Mouse (Mus musculus): Measurements from ENCODE around the gene Rbck1. TPM values are rescaled to one million over a fixed set of nuclear protein-coding genes. Genes with fewer than 3 reads are reported as not detected.
"Not testable (repeated sequence)": the region's sequence is repeated elsewhere in the genome, so short reads cannot be mapped to it uniquely, and the experiment has no call there.

Gene Rbck1
- polyA plus RNA-seq (2012; ENCODE audit: insufficient read depth, insufficient read length, missing spikeins): 38.1 and 47.7 TPM in 2 replicates

DNA sequence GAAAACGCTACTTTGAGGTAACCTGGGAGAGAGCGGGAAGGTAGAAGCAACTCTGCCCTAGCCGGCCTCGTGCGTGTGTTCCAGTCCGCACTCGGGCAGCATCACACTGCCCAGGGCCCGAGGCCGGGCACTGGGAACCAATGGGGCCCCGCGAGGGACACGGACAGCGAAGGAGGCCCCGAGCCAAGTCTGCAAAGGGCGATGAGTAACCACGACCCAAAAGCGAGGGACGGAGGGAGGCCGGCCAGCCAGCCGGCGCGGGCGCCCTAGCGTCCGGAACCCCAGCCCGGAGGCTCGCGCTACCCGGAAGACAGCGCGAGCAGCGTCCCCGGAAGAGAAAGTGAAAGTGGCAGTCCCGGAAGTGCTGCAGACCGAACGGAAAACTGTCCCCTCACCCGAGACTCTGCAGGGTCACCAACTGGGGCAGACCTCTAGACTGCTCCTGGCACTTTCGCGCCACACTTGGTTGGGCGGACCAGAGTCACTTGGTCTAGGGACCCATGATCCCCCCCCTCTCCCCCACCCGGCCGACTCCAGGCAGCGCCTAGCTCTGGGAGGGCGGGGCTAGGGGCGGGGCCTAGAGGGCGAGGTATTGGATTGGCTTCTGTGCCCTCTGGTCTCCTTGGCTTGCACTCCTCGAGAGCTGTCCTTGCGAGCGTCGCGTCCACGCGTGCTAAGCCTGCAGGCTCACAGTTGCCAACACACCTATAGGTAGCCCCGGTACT is at the start of gene Rbck1:
TSS of gene Rbck1 (minus strand) at position 553 of the 725 bp plus-strand sequence.
- peaks cover 12% of the 10 kb centered on the region for H3K4me1 ChIP-seq (ENCODE audit: control insufficient read depth, insufficient read depth, insufficient read length, low read length)
- H3K4me3 ChIP-seq (ENCODE audit: insufficient read depth, low read depth, low read length): peak within 1 kb of the TSS; percentile 84

DNA sequence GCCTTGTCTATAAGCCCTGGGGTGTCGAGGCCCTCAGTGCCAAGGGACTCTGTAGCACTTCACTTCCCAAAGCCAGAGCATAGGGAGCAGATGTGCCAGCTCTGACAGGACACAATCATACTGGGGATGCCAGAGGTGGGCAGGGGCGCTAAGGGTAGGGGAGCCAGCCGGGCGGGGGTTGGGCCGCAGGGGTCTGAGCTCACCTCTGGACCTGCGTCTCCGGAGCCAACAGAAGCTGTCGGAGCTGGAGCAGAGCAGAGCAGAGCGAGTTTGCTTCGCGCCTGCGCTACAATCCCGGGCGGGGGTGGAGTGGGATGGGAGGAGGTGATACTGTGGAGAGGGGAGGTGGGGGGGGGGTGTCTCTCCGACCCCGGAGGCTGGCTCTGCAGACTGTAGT is 43.9 kb upstream of the Rbck1 start, which contains the start of gene Nrsn2:
TSS of gene Nrsn2 (minus strand) at position 294 of the 397 bp plus-strand sequence.
- Histone ChIP-seq H3K27ac (replicated peaks; ENCODE audit: low read depth, low read length) (no peak within 1 kb of the TSS), H3K4me3 (ENCODE audit: insufficient read depth, low read depth, low read length) (no peak within 1 kb of the TSS), H3K4me1 (ENCODE audit: control insufficient read depth, insufficient read depth, insufficient read length, low read length) (no peaks in the 10 kb centered on the region)

More for the DNA sequence above, at the start of gene Rbck1:
- H3K27ac ChIP-seq (replicated peaks; ENCODE audit: low read depth, low read length): peak within 1 kb of the TSS; percentile 97

DNA sequence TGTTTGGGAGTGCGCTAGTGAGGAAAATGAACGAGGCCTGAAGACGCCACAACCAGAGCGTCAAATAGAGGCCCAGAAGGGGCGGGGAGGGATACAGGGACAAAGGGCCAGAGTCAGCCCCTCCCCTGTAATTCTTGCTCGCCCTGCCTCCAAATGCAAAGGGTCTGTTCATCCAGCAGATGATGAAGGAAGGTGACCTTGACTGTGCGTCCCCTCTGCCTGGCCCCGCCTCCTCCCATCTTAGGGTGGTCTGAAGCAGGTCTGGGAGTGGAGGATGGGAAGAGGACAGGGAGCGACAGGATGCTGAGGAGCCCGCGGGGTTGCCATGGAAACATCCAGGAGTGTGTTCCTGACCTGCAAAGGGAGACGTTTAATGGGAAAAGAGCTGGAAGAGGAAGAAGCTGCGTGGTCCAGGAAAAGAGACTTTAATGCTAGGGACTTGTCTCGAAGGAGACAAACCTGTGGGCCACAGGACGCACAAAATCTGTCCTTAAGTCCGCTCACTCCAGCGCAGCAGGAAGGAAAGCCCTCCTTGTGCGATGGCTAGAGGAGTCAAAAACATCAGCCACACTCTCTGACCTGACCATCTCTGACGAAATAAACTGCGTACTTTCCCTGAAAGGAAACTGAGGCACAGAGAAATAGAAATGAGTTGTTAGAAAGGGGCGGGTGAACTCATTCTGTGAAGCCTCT is 43.3 kb upstream of the Rbck1 start:
- H3K27ac ChIP-seq (replicated peaks; ENCODE audit: low read depth, low read length): no peak overlapping the region
- H3K4me1 ChIP-seq (ENCODE audit: control insufficient read depth, insufficient read depth, insufficient read length, low read length): no peaks in the 10 kb centered on the region
- no peak overlapping the region for H3K4me3 ChIP-seq (ENCODE audit: insufficient read depth, low read depth, low read length)

DNA sequence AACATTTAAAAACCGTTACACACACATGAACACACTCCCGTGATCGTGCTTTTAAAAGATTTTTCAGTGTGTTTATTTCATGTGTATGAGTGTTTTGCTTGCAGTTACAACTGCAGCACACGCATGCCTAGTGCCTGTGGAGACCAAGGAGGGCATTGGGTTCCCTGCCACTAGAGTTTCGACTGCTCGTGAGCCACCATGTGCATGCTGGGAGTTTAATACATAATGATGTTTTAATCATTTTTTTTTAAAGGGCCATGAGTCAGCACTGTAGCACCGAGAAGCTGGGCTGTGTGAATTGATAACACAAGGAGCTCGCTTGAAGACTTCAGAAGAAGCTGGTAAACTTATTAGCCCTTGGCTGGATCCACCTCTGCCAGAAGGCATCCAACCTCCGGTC is 41.1 kb upstream of the Rbck1 start:
- H3K27ac ChIP-seq (replicated peaks; ENCODE audit: low read depth, low read length): no peak overlapping the region
- H3K4me1 ChIP-seq (ENCODE audit: control insufficient read depth, insufficient read depth, insufficient read length, low read length): no peaks in the 10 kb centered on the region
- no peak overlapping the region for H3K4me3 ChIP-seq (ENCODE audit: insufficient read depth, low read depth, low read length)

DNA sequence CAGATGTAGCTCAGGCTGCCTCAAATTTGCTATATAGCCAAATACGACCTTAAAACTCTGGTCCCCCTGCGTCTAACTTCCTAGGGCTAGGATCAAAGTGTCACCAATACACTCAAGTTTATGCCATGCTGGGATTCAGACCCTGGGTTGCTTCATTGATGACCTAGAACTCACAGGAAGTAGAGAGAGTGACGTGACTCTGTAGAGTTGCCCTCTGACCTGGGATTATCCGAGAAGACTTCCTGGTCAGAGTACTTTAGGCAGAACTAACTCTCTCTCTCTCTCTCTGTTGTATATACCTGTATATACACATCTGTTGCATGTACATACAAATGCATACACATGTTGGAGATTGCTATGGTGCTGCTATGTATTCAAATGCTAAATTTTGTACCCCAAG is 40.2 kb upstream of the Rbck1 start:
- Histone ChIP-seq H3K4me1 (ENCODE audit: control insufficient read depth, insufficient read depth, insufficient read length, low read length) (no peaks in the 10 kb centered on the region), H3K4me3 (ENCODE audit: insufficient read depth, low read depth, low read length) (no peak overlapping the region)

DNA sequence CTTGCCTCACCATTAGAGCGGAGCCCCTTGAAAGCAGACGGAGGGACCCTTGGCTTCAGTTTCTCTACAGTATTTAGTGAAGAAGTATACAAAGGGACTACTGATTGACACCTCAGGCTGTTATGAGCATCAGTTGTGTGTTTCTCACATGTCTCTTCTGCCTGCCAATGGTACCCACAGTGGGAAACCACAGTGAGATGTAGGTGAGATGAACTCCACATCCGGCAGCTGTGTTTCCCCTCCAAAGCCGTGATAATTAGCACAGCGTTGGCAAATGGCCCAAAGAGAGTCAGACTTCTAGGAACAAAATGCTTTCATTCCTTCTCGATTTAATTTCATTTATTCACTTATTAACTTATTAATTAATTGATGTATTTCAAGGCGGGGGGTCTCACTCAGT is 39.7 kb upstream of the Rbck1 start:
- Histone ChIP-seq H3K4me3 (ENCODE audit: insufficient read depth, low read depth, low read length) (no peak overlapping the region), H3K4me1 (ENCODE audit: control insufficient read depth, insufficient read depth, insufficient read length, low read length) (no peaks in the 10 kb centered on the region), H3K27ac (replicated peaks; ENCODE audit: low read depth, low read length) (no peak overlapping the region)

More for the DNA sequence above, 40.2 kb upstream of the Rbck1 start:
- no peak overlapping the region for H3K27ac ChIP-seq (replicated peaks; ENCODE audit: low read depth, low read length)

DNA sequence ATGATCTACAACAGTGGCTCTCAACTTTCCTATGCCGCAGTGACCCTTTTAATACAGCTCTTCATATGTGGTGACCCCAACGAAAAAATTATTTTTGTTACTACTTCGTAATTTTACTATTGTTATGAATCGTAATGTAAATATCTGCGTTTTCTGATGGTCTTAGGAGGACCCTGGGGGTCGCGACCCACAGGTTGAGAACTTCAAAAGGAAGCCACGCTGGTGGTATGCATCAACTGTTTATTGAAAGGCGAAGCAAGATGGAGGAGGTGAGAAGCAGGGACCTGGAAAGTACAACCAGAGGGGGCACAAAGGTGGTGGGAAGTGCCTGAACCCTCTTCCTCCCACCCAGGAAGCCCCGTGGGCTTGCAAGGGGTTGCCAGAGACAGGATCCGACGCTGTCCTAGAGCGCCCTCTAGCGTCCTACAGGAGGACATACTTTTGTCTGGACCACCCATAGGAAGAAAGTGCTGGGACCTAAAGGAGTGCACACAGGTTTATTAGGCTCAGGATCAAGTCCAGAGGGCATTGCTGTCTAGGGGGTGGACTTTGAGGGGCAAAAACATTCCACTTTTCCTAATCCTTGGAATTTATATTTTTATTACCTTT is 36.2 kb upstream of the Rbck1 start:
- Histone ChIP-seq H3K27ac (replicated peaks; ENCODE audit: low read depth, low read length) (no peak overlapping the region), H3K4me3 (ENCODE audit: insufficient read depth, low read depth, low read length) (no peak overlapping the region), H3K4me1 (ENCODE audit: control insufficient read depth, insufficient read depth, insufficient read length, low read length) (no peaks in the 10 kb centered on the region)

DNA sequence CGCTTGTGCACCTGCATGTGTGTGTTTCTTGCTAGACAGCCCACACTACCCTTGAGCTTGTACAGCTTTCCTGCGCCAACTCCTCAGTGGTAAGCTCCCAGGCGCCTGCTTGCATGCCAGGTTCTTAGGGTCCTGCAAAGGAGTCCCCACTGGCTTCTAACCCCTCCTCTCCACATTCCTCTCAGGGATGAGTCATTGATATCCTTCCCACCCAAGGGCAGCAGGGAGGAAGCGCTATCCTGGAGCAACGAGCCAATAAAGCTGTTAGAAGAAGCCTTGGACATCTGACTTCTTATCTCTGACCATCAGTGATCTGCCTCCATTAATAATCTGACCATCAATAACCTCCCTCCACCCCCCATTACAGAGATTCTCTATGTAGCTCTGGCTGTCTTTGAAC is 35.5 kb upstream of the Rbck1 start:
- H3K4me1 ChIP-seq (ENCODE audit: control insufficient read depth, insufficient read depth, insufficient read length, low read length): no peaks in the 10 kb centered on the region
- H3K4me3 ChIP-seq (ENCODE audit: insufficient read depth, low read depth, low read length): no peak overlapping the region
- H3K27ac ChIP-seq (replicated peaks; ENCODE audit: low read depth, low read length): no peak overlapping the region

DNA sequence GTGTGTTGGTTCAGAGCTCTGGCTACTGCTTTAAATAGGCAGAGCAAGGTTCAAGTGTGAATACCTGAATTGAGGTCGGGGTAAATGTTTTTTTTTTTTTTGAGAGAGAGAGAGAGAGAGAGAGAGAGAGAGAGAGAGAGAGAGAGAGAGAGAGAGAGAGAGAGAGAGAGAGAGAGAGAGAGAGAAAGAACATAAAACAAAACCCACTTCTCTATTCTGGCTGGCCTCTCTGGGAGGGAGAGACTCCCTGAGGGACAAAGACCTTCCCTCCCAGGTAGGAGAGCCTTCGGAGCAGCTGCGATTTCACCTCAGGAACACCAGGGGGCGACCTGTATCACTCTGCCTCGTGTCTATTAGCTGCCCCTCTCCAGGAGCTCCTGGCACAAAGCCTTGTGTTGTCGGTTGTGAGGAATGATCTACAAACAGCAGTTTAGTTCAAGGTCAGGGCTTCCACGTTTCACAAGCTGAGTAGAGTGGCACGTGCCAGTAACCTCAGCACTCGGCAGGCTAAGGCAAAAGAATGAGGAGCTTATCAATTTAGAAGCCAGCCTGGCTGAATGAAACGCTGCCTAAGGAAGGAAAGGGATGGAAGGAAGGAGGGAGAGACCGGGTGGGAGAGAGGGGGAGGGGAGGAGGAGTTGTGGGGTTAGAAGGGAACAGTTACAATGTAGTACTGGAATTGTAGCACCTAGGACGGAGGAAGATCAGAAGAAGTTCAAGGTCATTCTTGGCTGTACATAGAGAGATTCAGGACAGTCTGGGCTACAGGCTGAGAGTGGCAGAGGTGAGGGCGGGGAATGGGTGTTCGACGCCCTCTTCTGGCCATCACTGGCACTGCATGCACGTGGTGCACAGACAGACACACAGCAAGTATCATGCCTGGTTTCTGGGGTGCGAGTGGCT is 31.0 kb upstream of the Rbck1 start:
- Histone ChIP-seq H3K27ac (replicated peaks; ENCODE audit: low read depth, low read length) (peak overlapping the region; percentile 9; the same call in 1 of the 2 replicates), H3K4me1 (ENCODE audit: control insufficient read depth, insufficient read depth, insufficient read length, low read length) (peaks cover 11% of the 10 kb centered on the region), H3K4me3 (ENCODE audit: insufficient read depth, low read depth, low read length) (no peak overlapping the region)

DNA sequence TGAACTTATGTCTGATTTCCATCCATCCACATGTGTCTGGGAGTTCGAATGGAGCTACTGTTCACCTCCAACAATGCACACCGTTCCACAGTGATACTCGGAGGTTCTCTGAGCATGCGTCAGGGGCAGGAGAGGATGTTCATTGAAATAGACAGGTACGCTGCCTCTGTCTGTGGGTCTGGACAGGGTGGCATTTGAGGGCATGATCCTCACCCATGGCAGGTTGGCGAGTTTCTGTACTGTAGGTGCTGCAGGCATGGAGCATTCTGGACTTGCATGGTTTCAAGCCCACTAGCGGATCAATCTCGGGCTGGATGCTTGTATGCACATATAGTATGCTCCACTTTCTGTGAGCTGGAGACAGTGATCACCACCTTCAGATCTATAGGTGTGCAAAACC is 28.7 kb upstream of the Rbck1 start:
- Histone ChIP-seq H3K4me3 (ENCODE audit: insufficient read depth, low read depth, low read length) (no peak overlapping the region), H3K4me1 (ENCODE audit: control insufficient read depth, insufficient read depth, insufficient read length, low read length) (peaks cover 11% of the 10 kb centered on the region), H3K27ac (replicated peaks; ENCODE audit: low read depth, low read length) (peak overlapping the region; percentile 82)

DNA sequence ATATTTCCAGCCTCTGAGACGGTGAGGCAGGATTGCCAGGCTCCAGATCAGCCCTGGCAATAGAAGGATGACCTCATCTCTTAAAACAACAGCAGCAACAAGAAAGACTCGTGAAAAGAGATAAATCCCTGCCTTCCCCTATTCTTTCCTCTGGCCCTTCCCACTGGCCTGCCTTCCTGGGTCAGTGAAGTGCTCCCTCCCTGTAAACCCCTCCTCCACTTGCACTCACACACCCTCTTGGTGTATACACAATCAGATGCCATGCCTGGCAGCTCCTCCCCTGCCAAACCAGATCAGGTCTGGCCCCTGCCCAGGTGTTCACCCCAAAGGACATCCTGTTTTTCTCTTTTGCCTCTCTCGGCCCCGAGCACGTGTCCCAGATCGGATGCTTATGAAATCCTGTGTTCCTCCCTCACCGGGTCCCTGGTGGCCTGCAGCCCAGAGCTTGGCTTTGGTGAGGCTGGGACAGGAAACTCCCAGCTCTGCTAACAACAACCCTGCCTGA is 27.9 kb upstream of the Rbck1 start:
- Histone ChIP-seq H3K4me3 (ENCODE audit: insufficient read depth, low read depth, low read length) (no peak overlapping the region), H3K27ac (replicated peaks; ENCODE audit: low read depth, low read length) (peak overlapping the region; percentile 82), H3K4me1 (ENCODE audit: control insufficient read depth, insufficient read depth, insufficient read length, low read length) (peaks cover 11% of the 10 kb centered on the region)

DNA sequence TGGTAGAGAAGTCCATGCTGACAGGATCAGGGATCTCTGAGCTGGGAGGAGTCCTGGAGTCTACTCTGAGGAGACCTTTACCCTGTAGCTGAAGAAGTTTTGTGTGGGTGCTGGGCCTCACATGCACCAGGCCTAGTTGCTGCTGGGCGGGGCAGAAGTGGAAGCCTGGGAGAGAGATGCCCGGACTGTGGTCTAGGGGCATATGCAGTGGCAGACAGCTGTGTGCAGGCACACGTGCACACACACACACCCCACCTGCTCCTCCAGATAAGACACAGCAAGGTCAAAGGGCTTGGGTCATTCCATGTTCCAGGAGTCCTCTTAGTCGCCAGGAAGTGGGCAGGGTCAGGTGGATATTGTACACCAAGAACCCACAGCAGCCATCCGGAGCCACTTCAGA is 27.2 kb upstream of the Rbck1 start:
- Histone ChIP-seq H3K27ac (replicated peaks; ENCODE audit: low read depth, low read length) (peak overlapping the region; percentile 76), H3K4me3 (ENCODE audit: insufficient read depth, low read depth, low read length) (no peak overlapping the region), H3K4me1 (ENCODE audit: control insufficient read depth, insufficient read depth, insufficient read length, low read length) (peaks cover 11% of the 10 kb centered on the region)

DNA sequence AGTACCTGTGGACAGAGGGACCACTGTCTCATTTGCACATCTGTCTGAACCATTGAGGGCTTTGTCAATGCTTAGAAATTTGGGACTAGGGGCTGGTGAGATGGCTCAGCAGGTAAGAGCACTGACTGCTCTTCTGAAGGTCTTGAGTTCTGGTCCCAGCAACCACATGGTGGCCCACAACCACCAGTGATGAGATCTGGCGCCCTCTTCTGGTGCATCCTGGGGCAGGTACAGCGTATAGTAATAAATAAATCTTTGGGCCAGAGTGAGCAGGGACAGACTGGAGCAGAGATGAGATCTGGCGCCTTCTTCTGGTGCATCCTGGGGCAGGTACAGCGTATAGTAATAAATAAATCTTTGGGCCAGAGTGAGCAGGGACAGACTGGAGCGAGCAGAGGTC is 26.5 kb upstream of the Rbck1 start:
- not testable (repeated sequence) for H3K4me3 ChIP-seq (ENCODE audit: insufficient read depth, low read depth, low read length); H3K27ac ChIP-seq (replicated peaks; ENCODE audit: low read depth, low read length)
- peaks cover 11% of the 10 kb centered on the region for H3K4me1 ChIP-seq (ENCODE audit: control insufficient read depth, insufficient read depth, insufficient read length, low read length)

DNA sequence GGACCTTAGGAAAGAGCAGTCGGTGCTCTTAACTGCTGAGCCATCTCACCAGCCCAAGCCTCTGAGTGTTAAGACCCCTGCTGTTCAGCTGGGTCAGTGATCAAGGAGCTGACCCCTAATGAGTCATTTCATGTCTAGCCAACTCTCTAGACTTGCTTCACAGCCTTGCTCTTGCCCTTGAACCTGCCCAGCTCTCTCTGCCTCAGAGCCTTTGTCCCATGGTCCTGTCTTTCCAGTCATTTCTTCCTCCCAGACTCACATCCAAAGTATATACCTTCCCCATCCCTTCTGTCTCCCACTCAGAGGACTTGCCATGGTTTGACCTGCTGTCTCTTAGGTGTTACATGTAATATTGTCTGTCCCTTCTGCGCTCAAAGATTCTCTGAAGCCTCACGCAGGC is 24.8 kb upstream of the Rbck1 start:
- H3K27ac ChIP-seq (replicated peaks; ENCODE audit: low read depth, low read length): no peak overlapping the region
- H3K4me3 ChIP-seq (ENCODE audit: insufficient read depth, low read depth, low read length): no peak overlapping the region
- H3K4me1 ChIP-seq (ENCODE audit: control insufficient read depth, insufficient read depth, insufficient read length, low read length): peaks cover 11% of the 10 kb centered on the region
